Mouse (Mus musculus) cerebellum, adult 2 months (tissue): ENCODE data around the gene Brd9. TPM values are rescaled to one million over a fixed set of nuclear protein-coding genes. Genes with fewer than 3 reads are reported as not detected.
A peak's percentile ranks its signal among the peaks of the same experiment; 100 is the strongest.

ENCODE experiments used
- DNase-seq, 2 experiments: peaks; one replicate each; pipeline ENCODE4 v3.0.0; 2021
- H3K27ac ChIP-seq: fragments of 200-500 bp; 2 replicates; pipeline ENCODE4 v1.5.1; 2012; ENCODE audit warnings: low read length, control low read depth, inconsistent platforms; ENCODE audit not compliant: insufficient read depth
- H3K27me3 ChIP-seq: fragments of 200-500 bp; 2 replicates; pipeline ENCODE4 v1.6.1; 2012; ENCODE audit warnings: inconsistent platforms, mild to moderate bottlenecking, low read length, moderate library complexity; ENCODE audit not compliant: control insufficient read depth, insufficient read depth
- H3K4me1 ChIP-seq: fragments of 200-500 bp; 2 replicates; pipeline ENCODE4 v1.6.1; 2011; ENCODE audit warnings: low read length; ENCODE audit not compliant: control insufficient read depth, insufficient read depth
- H3K4me3 ChIP-seq: fragments of 200-500 bp; replicated peaks from 2 replicates; pipeline ENCODE3; 2011; ENCODE audit warnings: mild to moderate bottlenecking, low read depth, low read length, control low read depth; ENCODE audit not compliant: insufficient read depth
- CTCF ChIP-seq: fragments of 200-500 bp; IDR thresholded peaks from 2 replicates; pipeline ENCODE4 v1.5.1; 2011; ENCODE audit warnings: low read depth, mild to moderate bottlenecking, control low read depth, low read length, moderate library complexity, borderline replicate concordance; ENCODE audit not compliant: insufficient read depth
- POLR2A ChIP-seq: fragments of 200-500 bp; IDR thresholded peaks from 2 replicates; pipeline ENCODE4 v1.6.1; 2011; ENCODE audit warnings: low read length, control low read depth, borderline replicate concordance; ENCODE audit not compliant: insufficient read depth
- WGBS: fragments of 180-500 bp; shearing (Covaris S2); methylation state at CpG from one replicate; pipeline ENCODE4 v1.1.7; 2018; 5-methylcytosine and 5-hydroxymethylcytosine counted together
- polyA plus RNA-seq: library from polyadenylated mRNA; depleted of rRNA; stranded (reverse); fragments of >200 nt; gene quantifications from 2 replicates; pipeline ENCODE4 v1.2.3, GENCODE M21; 2012; rRNA removed

Gene Brd9
- polyA plus RNA-seq, result 81.7 and 83.7 TPM in 2 replicates

- 1% methylated on average over 82 of the region's 82 CpGs for WGBS
- Histone ChIP-seq H3K4me3 (peak within 1 kb of the TSS; percentile 100), H3K4me1 (peaks cover 9% of the 10 kb centered on the region), H3K27me3 (no peaks in the 10 kb centered on the region), H3K27ac (peak within 1 kb of the TSS; percentile 71)
- peak; percentile 88 to 94 for DNase-seq
- TF ChIP-seq POLR2A (peak; percentile 74; the same call in 1 of the 2 replicates), CTCF (no peak)
Observed at GRCm38 (mm10) chr13:73937321-73938176, at the start of gene Brd9, which contains the start of gene Trip13. Gene Brd9 (plus strand): TSS chr13:73937811. Gene Trip13 (minus strand): TSS chr13:73937784.

- no peak overlapping the region for H3K4me3 ChIP-seq
- WGBS, result 64% methylated on average over 6 of the region's 6 CpGs
- DNase-seq, result no peak
- no peaks in the 10 kb centered on the region for H3K27me3 ChIP-seq
- H3K27ac ChIP-seq, result no peak overlapping the region
- H3K4me1 ChIP-seq, result no peaks in the 10 kb centered on the region
- no peak for TF ChIP-seq CTCF
Observed at GRCm38 (mm10) chr13:73892493-73893178, 45.0 kb upstream of the Brd9 start.

GRCm38 (mm10) chr13:73897561-73897960, 40.0 kb upstream of the Brd9 start:
- Histone ChIP-seq H3K4me3 (no peak overlapping the region), H3K4me1 (no peaks in the 10 kb centered on the region), H3K27me3 (no peaks in the 10 kb centered on the region), H3K27ac (no peak overlapping the region)
- no peak for DNase-seq
- 62% methylated on average over 3 of the region's 3 CpGs for WGBS
- TF ChIP-seq CTCF, result no peak
- no peak for TF ChIP-seq POLR2A

GRCm38 (mm10) chr13:73907136-73907535, 30.5 kb upstream of the Brd9 start:
- no peak overlapping the region for H3K27ac ChIP-seq
- no peak for TF ChIP-seq CTCF
- TF ChIP-seq POLR2A, result no peak
- DNase-seq, result no peak
- 30% methylated on average over 5 of the region's 5 CpGs for WGBS
- no peaks in the 10 kb centered on the region for H3K27me3 ChIP-seq
- no peak overlapping the region for H3K4me3 ChIP-seq
- no peaks in the 10 kb centered on the region for H3K4me1 ChIP-seq

- Histone ChIP-seq H3K4me1 (no peaks in the 10 kb centered on the region), H3K27ac (no peak overlapping the region), H3K27me3 (no peaks in the 10 kb centered on the region), H3K4me3 (no peak overlapping the region)
- DNase-seq, result peak in 1 of 2 experiments; percentile 6
- TF ChIP-seq POLR2A, result no peak
- TF ChIP-seq CTCF, result peak; percentile 57
- WGBS, result 55% methylated on average over 2 of the region's 2 CpGs
Observed at GRCm38 (mm10) chr13:73907683-73908412, 29.8 kb upstream of the Brd9 start.

GRCm38 (mm10) chr13:73913066-73913465, 24.5 kb upstream of the Brd9 start:
- Histone ChIP-seq H3K27ac (no peak overlapping the region), H3K4me1 (no peaks in the 10 kb centered on the region), H3K4me3 (no peak overlapping the region), H3K27me3 (no peaks in the 10 kb centered on the region)
- 95% methylated on average over 4 of the region's 4 CpGs for WGBS
- DNase-seq, result no peak
- TF ChIP-seq CTCF (no peak), POLR2A (no peak)

GRCm38 (mm10) chr13:73932201-73932600, 5.4 kb upstream of the Brd9 start:
- no peak overlapping the region for H3K27ac ChIP-seq
- H3K27me3 ChIP-seq, result no peaks in the 10 kb centered on the region
- no peak for DNase-seq
- H3K4me3 ChIP-seq, result no peak overlapping the region
- peaks cover 3% of the 10 kb centered on the region; the same call in 1 of the 2 replicates for H3K4me1 ChIP-seq
- no peak for TF ChIP-seq POLR2A
- TF ChIP-seq CTCF, result no peak
- 89% methylated on average over 10 of the region's 10 CpGs for WGBS

GRCm38 (mm10) chr13:73936938-73937320, 682 bp upstream of the Brd9 start:
- 11% methylated on average over 5 of the region's 5 CpGs for WGBS
- DNase-seq, result no peak
- H3K4me1 ChIP-seq, result peaks cover 9% of the 10 kb centered on the region
- H3K27ac ChIP-seq, result no peak overlapping the region
- no peaks in the 10 kb centered on the region for H3K27me3 ChIP-seq
- peak overlapping the region; percentile 100 for H3K4me3 ChIP-seq
- TF ChIP-seq POLR2A (no peak), CTCF (no peak)
